Mouse (Mus musculus): ENCODE results near the gene Cdh4.

The Cdh4 gene

DNA sequence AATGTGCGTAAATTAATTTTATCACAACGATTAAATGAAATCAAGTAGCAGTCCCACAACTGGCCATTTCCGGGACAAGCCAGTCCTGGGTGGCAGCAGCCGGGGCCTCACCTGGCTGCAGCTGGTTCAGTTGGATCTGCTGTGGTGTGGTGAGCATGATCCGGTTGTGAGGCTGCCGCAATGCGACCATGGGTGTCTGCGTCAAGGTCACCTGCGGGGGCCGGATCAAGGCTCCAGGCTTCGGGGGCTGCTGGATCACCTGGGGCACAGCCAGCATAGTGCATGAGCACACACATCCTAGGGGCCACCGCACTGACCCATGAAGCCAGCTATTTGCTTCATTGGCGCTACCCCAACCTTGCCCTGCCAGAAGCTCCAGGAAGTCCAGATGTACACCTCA, 486.9 kb downstream of the Cdh4 start:
- ChIA-PET CTCF (interaction anchor here in 3 of 4 experiments (0.6 to 2.2 kb wide), 4 partner anchors 26 to 123 kb away, joined by 3 to 14 read pairs (median 6); no protein-coding TSS in a partner anchor), POLR2A (interaction anchor here in 2 of 4 experiments (1.0 to 1.8 kb wide), 11 partner anchors 8 to 328 kb away, joined by 3 to 8 read pairs (median 4); partner anchors contain the start of genes Psma7 (in 1 of the 2), Rps21 (in 1 of the 2) and Ss18l1 (in 1 of the 2))

DNA sequence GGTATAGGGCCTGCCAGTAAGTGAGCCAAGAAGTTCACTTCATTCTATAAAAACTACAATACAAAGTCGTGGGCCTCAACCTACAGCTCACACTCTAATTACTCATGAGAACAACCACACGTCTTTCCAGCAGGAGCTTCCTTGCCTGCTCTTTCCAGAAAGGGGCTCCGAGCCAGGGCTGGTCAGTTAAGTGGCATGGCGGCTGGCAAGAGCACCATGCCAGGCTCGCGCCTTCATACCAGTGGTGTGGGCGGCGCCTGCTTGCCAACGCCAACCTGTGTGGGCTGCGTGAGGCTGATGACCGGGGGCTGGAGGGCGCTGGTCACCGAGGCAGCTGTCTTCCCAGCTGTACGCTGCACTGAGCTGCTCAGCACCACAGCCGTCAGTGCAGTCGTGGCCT, 489.5 kb downstream of the Cdh4 start:
- ChIA-PET POLR2A (interaction anchor here in 3 of 4 experiments (0.6 to 1.4 kb wide), 8 partner anchors 10 to 325 kb away, joined by 3 to 11 read pairs (median 4); partner anchors contain the start of genes Mtg2 (in 1 of the 3) and Rps21 (in 1 of the 3)), CTCF (interaction anchor here in 3 of 4 experiments (0.8 to 1.8 kb wide), 4 partner anchors 11 to 119 kb away, joined by 3 to 5 read pairs (median 4); no protein-coding TSS in a partner anchor)

DNA sequence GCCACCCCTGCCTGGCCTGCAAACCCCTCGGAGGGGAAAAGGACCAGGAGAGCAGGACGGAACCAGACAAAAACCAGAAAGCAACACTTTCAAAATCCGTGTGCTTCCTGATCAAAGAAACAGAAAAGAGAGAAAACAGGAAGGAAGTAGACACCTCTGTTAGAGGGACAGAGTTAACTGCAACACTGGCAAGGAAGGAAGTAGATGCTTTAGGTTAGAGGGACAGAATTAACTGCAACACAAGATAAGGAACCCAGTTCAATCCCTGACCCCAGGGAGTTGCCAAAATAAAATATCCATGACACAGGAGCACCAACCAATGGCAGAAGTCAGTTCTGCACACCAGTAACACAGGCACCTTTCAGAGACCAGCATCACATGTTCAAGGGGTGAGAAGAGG, 491.9 kb downstream of the Cdh4 start:
- ChIA-PET CTCF (no interaction called here), POLR2A (no interaction called here)

DNA sequence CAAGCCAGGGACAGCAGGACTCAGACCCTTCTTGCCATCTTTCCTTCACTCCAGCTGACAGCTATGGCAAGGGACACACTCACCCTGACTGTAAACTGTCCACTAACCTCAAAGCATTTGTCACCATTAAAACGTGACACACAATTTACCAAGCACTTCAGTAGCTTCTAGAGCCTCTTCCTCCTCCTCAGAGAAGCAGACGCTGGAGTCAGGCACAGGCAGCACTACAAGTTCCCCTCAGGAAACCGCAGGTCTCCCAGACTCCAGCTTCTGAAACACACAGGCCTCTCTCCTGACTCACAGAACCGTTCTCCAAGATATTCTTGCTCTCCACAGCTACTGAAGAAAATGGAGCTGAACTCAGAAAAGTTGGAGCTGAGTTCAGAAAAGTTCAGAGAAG, 494.9 kb downstream of the Cdh4 start:
- ChIA-PET POLR2A (interaction anchor here (0.6 to 1.9 kb wide), 8 partner anchors 8 to 69 kb away, joined by 3 to 6 read pairs (median 4); no protein-coding TSS in a partner anchor), CTCF (interaction anchor here (0.7 to 2.2 kb wide), 8 partner anchors 16 to 339 kb away, joined by 3 to 7 read pairs (median 3); partner anchors contain the start of genes Psma7 (in 1 of the 4) and Ss18l1 (in 1 of the 4))

DNA sequence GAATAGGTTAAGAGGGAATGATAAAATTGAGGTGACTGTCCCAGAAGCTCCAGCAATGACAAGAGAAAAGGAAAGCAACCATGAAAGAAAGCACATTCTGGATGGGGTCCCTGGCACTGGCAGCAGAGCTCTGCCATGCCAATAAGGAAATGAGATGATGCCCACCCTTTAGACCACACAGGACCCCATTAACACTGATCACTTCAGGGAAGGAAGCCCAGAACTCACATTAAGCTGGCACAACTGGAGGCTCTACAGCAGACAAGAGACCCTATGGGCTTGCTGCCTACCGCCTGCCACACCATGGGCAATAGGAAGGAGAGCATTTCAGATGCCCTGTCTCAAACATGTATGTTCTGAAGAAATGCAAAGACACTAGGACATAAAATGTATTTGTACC, 499.5 kb downstream of the Cdh4 start:
- ChIA-PET CTCF (interaction anchor here in 1 of 4 experiments (1.5 kb wide), 1 partner anchor 109 kb away, joined by 3 read pairs; no protein-coding TSS in a partner anchor), POLR2A (interaction anchor here in 2 of 4 experiments (1.5 to 2.3 kb wide), 3 partner anchors 10 to 84 kb away, joined by 5 to 7 read pairs (median 5); partner anchors contain the start of gene Lsm14b (in 1 of the 2))

DNA sequence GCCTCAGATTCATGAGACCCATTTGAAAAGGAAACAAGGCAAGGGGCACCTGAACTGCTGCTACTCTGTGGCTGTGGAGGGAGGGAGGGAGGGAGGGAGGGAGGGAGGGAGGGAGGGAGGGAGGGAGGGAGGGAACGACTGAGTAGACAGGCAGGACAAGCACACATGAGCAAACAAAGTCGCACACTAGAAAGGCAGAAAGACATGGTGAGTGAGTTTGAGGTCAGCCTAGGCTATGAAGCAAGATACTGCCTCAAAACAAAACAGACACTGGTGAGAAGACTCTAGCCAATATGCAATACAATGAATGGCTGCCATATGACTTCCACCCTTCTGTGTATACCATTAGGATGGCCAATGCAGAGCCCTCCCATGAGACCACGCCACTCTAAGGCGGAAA, 502.8 kb downstream of the Cdh4 start:
- POLR2A ChIA-PET = interaction anchor here in 2 of 4 experiments (0.6 to 2.1 kb wide), 7 partner anchors 9 to 1253 kb away, joined by 3 to 9 read pairs (median 4); partner anchors contain the start of genes Psma7 (in 1 of the 2) and Ss18l1 (in 1 of the 2)
- CTCF ChIA-PET = interaction anchor here in 2 of 4 experiments (2.6 to 3.0 kb wide), 2 partner anchors 106 to 107 kb away, joined by 8 to 19 read pairs; no protein-coding TSS in a partner anchor

DNA sequence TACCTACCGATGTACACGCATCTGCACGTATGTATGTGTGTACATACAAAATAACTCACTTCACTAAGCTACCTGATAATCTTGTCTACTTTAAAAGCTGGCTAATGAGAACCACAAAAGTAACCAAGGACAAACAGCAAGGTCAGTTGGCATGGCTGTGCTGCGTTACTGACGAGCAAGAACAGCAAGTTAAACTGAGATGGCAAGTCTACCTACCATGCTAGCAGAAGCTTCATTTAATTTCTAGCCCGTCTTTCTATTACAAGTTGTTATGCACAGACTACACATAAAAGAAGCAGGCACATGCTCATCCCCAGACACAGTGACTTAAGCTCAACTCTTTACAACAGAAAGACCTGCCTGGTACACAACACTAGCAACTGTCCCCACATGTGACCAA, 504.3 kb downstream of the Cdh4 start:
- ChIA-PET CTCF (interaction anchor here in 2 of 4 experiments (0.6 to 1.0 kb wide), 2 partner anchors 32 to 961 kb away, joined by 3 to 5 read pairs; no protein-coding TSS in a partner anchor), POLR2A (interaction anchor here (0.6 to 2.1 kb wide), 12 partner anchors 9 to 278 kb away, joined by 3 to 9 read pairs (median 4); partner anchors contain the start of genes Psma7 (in 1 of the 4) and Ss18l1 (in 1 of the 4))

DNA sequence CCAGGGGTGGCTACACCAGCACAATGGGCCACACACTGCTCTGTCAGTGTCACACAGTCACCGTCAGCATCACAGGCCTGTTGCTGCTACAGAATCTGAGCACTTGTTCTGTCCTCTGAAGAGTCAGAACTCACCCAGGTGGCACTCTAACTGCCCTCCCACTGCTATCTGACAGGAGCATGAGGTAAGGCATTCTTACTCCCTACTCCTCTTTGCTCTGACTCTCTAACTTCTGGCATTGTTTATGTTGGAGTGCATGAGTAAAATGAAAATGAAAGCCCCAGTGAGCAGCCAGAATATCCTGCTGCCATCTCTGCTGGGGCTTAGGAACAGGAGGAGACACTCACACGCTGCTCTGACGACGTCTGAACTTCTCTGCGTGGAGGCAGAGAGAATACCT, 505.4 kb downstream of the Cdh4 start:
- CTCF ChIA-PET = interaction anchor here in 1 of 4 experiments (0.6 kb wide), 1 partner anchor 292 kb away, joined by 4 read pairs; no protein-coding TSS in a partner anchor
- POLR2A ChIA-PET = interaction anchor here in 1 of 4 experiments (1.4 kb wide), 1 partner anchor 13 kb away, joined by 8 read pairs; no protein-coding TSS in a partner anchor

DNA sequence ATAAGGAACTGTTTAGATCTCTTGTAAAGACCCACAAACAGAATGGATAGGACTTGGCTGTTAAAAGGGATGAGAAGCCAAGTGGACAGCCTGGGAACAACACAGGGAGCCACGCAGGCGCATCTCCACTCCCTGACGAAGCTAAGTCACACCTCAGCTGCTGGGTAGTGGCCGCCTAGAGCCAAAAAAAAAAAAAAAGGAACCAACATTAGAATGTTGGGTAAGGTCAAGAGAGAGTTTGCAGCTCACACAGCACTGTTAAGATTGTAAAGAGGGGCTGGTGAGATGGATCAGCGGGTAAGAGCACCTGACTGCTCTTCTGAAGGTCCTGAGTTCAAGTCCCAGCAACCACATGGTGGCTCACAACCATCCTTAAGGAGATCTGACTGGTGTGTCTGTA, 506.6 kb downstream of the Cdh4 start:
- ChIA-PET POLR2A (interaction anchor here in 2 of 4 experiments (1.0 kb wide), 2 partner anchors 19 to 32 kb away, joined by 3 read pairs; no protein-coding TSS in a partner anchor), CTCF (interaction anchor here in 2 of 4 experiments (0.6 to 1.1 kb wide), 2 partner anchors 102 kb away, joined by 3 to 4 read pairs; no protein-coding TSS in a partner anchor)
